Mouse (Mus musculus) cerebellum, adult 9-10 months (tissue): Measurements from ENCODE around the gene Hoxa11.

ENCODE experiments used
- DNase-seq: peaks from one replicate; pipeline ENCODE4 v3.0.0; 2022

Gene Hoxa11

GRCm38 (mm10) chr6:52204050-52204752 is 41.4 kb downstream of the Hoxa11 start, which contains the start of gene Hoxa5:
Gene Hoxa5, minus strand, starts transcription at chr6:52204587.
- no peak for DNase-seq

GRCm38 (mm10) chr6:52203371-52204049 is 42.1 kb downstream of the Hoxa11 start:
- no peak for DNase-seq

- DNase-seq: no peak
These were observed 42.6 kb downstream of the Hoxa11 start for GRCm38 (mm10) chr6:52203121-52203370.

GRCm38 (mm10) chr6:52202362-52203120 is 43.1 kb downstream of the Hoxa11 start:
- DNase-seq: no peak

- DNase-seq: no peak
These were observed 44.3 kb downstream of the Hoxa11 start for GRCm38 (mm10) chr6:52201269-52201668.

- DNase-seq: no peak
These were observed 44.8 kb downstream of the Hoxa11 start for GRCm38 (mm10) chr6:52200751-52201250.

- DNase-seq: no peak
These were observed 45.4 kb downstream of the Hoxa11 start for GRCm38 (mm10) chr6:52200073-52200750.

GRCm38 (mm10) chr6:52197271-52197670 is 48.3 kb downstream of the Hoxa11 start:
- no peak for DNase-seq

GRCm38 (mm10) chr6:52196811-52197210 is 48.8 kb downstream of the Hoxa11 start:
- DNase-seq: no peak

GRCm38 (mm10) chr6:52194690-52195089 is 50.9 kb downstream of the Hoxa11 start:
- DNase-seq: no peak
